Mouse (Mus musculus) brain, embryonic 14.5 days (tissue): ENCODE data around the gene Serpina3c. TPM values are rescaled to one million over a fixed set of nuclear protein-coding genes. Genes with fewer than 3 reads are reported as not detected.

Source experiments
- DNase-seq: peaks from one replicate; pipeline ENCODE4 v3.0.0-alpha.2; 2011; ENCODE audit warnings: low read depth
- CTCF ChIP-seq: fragments of 200-500 bp; IDR thresholded peaks from 2 replicates; pipeline ENCODE4 v1.5.1; 2012; ENCODE audit warnings: inconsistent platforms, mild to moderate bottlenecking, moderate library complexity, borderline replicate concordance; ENCODE audit not compliant: insufficient read depth, insufficient read length; ENCODE audit errors: extremely low read depth
- POLR2A ChIP-seq: fragments of 200-500 bp; IDR thresholded peaks from 2 replicates; pipeline ENCODE4 v1.6.1; 2012; ENCODE audit warnings: mild to moderate bottlenecking, inconsistent platforms, borderline replicate concordance; ENCODE audit not compliant: poor library complexity, insufficient read depth, insufficient read length, severe bottlenecking; ENCODE audit errors: extremely low read depth
- polyA plus RNA-seq: library from polyadenylated mRNA; depleted of rRNA; stranded (reverse); fragments of >200 nt; gene quantifications from 2 replicates; pipeline ENCODE4 v1.2.3, GENCODE M21; 2012; rRNA removed

Gene Serpina3c
- polyA plus RNA-seq, 1 experiment = not detected

DNA sequence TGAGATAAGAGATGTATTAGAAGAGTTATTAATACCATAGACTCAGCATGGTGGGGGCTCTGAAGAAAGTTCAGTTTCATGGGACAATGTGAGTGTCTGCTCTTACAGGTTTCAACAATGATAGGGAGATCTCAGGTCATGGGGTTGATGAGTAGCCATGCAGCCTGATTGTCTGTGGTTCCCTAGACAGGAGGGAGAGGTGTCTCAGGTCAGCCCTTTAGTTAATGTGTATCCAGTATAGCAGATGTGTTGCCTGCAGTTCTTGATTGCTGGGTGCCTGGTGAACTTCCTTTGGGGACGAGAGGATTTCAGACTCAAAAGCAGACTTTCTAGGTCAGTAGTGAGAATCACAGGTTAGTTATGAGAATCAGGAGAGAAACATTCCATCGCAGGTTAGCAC, 45.2 kb downstream of the Serpina3c start:
- TF ChIP-seq POLR2A (no peak), CTCF (no peak)
- no peak for DNase-seq

DNA sequence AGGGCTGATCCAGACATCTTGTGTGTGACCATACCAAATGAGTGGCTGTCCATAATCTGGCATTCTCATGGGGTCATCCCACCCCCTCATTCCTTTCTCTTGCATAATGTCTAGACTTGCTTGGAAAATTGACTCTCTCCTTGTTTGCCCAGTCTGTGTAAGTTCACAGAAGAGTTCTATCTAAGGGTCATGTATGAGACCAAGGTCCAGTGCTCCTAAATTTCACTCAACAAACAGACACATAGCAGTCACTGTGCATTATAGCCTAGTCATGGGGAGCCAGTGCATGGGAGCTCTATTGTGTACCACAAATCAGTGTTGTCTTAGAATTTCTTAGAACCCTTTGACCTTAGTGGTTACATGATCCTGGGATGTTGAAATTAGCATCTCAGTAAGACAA, 46.8 kb downstream of the Serpina3c start:
- no peak for TF ChIP-seq CTCF
- no peak for TF ChIP-seq POLR2A
- no peak for DNase-seq

DNA sequence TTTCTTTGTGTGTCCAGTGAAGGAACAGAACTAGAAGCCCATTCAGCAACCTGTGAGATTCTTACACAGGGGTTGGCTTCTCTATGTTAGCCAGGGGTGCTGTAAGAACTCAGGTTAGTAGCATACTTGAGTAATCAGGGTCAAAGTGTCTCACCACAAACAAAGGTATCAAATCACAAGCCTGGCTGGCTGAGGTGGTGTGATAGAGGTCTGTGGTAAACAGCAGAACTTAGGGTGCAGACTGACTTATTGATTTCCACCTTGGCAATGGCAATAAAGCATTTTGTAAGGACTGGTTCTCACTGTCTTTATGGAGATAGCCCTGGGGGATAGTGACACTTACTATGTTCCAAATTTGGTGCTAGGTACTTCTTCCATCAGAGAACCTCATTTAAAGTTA, 47.8 kb downstream of the Serpina3c start:
- no peak for DNase-seq
- TF ChIP-seq POLR2A (no peak), CTCF (no peak)

DNA sequence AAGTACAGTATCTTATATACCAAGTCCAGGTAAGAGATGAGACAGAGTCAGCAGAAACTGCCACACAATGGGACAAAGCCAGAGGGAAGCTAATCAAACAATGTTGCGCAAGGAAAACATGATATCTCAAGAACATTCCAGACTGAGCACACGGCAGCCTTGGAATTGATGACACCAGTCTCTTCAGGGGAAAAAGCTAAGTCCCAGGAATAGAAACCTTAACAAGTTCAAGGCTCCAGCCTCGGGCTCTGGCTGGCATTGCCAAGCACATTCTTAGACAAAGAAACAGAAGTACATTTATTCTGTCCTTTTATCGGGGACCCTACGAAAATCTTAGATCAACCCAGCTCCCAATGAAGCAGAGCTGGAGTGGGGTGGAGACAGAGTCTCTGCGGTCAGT, 52.9 kb downstream of the Serpina3c start, which contains the start of gene Serpina5:
Gene Serpina5 (plus strand): TSS at position 346 of the 400 bp plus-strand sequence.
- no peak for TF ChIP-seq POLR2A
- no peak for TF ChIP-seq CTCF
- DNase-seq = no peak

Other genes starting within 250 kb of the Serpina3c start
- 0.45 TPM in 1 of 2 replicates, not detected in the other for gene Serpina1c, start 249.0 kb downstream of the Serpina3c start, polyA plus RNA-seq
- 0.12 TPM in 1 of 2 replicates, not detected in the other for gene Serpina1e, start 194.9 kb downstream of the Serpina3c start, polyA plus RNA-seq
- not detected in 2 replicates for gene Serpina11, start 163.9 kb downstream of the Serpina3c start, polyA plus RNA-seq
- gene Serpina9, start 140.1 kb downstream of the Serpina3c start, polyA plus RNA-seq = 0.04 TPM in 1 of 2 replicates, not detected in the other
- not detected in 2 replicates for gene Serpina12, start 109.4 kb downstream of the Serpina3c start, polyA plus RNA-seq
- not detected in 2 replicates for gene Serpina5, start 52.8 kb downstream of the Serpina3c start, polyA plus RNA-seq
- gene Serpina3a, start 41.1 kb downstream of the Serpina3c start, polyA plus RNA-seq = not detected in 2 replicates
- not detected in 2 replicates for gene Serpina3b, start 25.9 kb downstream of the Serpina3c start, polyA plus RNA-seq
- 0.10 and 0.15 TPM in 2 replicates for gene Serpina3f, start 60.7 kb upstream of the Serpina3c start, polyA plus RNA-seq
- gene Serpina3g, start 82.4 kb upstream of the Serpina3c start, polyA plus RNA-seq = 0.33 and 0.57 TPM in 2 replicates
- 0.05 and 0.07 TPM in 2 replicates for gene Serpina3i, start 109.3 kb upstream of the Serpina3c start, polyA plus RNA-seq
- gene Serpina3j, start 160.7 kb upstream of the Serpina3c start, polyA plus RNA-seq = not detected in 2 replicates
- gene Serpina3k, start 184.6 kb upstream of the Serpina3c start, polyA plus RNA-seq = not detected in 2 replicates
- gene Serpina3m, start 184.6 kb upstream of the Serpina3c start, polyA plus RNA-seq = not detected in 2 replicates